Mouse (Mus musculus) monocyte, adult 59 days (primary cell): ENCODE data around the gene Zfp260. TPM values are rescaled to one million over a fixed set of nuclear protein-coding genes. Genes with fewer than 3 reads are reported as not detected.

Experiments used
- total RNA-seq, 2 experiments: library from RNA; stranded (reverse); gene quantifications; one replicate each; pipeline ENCODE4 v1.2.4; 2023

Zfp260 gene
- total RNA-seq, result 10 to 100 TPM; 14.7 to 16.2 TPM

GRCm38 (mm10) chr7:30094646-30095429 is at the start of gene Zfp260:
TSS of gene Zfp260 (plus strand) at chr7:30094777.

GRCm38 (mm10) chr7:30050882-30051548 is 43.6 kb upstream of the Zfp260 start, which contains the start of gene Zfp14:
TSS of gene Zfp14 (minus strand) at chr7:30051380.

DNA sequence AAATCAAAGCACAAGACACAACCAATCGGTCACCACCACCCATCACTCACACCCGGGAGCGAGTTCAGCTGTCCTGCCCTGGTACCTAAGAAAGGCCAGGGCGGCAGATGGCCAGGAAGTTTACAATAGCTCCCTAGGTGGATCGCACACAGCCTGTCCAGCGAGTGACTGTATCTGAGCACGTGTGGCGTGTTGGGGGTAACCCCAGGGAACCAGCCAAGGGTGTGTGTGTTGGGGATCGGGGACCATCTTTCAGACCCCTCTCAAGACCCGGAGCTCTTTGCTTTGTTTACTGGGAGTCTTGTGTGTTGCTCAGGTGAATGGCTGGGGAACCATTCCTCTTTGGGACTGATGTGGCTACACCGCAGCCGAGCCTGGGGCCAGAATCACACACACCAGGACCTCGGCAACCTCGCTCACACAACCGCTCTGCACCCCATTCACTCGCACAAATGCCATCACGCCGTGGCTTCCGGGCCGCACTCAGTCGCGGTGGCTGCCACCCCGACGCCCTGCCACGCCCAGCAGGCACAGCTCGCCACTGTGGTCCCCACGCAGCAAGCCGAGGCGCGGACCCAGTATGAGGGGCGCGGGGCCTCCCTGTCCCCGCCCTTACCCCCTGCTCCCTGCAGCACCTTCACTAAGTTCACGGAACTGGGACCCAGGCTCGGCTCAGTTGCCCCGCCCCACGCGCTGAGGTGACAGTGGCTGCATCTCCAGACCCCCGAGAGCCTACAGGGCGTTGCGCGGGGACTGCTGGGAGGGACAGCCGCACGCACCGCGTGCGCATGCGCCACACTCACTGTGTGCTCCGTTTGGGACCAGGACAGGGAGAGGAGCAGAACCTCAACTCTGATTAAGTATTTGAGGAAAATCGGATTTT is 22.2 kb upstream of the Zfp260 start, which contains the start of gene Zfp82:
Gene Zfp82 (minus strand): TSS at position 755 of the 883 bp plus-strand sequence.

DNA sequence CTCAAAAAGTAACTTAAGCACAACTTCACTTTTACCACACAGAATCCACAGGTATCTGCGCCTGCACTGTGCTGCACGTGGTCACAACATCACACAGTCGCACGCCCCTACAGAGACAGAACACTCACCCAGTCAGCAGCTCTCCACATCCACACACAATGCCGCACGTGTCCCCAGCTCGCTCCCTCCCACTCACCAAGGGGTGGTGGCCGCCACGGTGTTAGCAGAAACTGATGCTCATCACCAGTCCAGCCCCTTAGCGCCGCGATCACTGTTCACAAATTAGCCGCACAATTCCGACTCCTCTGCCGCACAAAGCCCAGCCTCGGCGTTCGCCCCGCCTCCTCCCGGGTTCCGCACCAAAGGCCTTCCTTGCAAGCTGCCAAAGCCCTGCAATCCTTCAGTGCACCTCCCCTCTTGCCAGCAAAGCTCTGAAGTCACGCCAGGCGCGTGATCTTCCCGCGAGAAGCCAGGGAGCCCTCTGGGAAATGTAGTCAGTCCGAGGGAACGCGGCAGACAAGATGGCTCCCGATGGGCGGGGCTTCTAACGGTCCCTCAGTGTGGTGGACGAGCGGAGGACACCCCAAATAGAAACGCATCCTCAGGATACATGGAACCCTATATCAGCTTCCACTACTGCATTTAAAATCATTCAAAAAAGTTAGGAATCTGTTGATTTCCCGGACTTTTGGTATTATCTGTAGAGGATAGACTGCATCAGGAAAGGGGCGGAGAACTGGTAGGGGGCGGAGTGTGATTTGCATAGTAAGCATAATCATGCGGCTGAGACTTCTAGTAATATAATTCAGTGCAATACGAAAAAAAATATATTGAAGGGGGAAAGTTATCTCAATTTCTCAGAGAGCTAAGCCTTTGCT is 4.2 kb upstream of the Zfp260 start, which contains the start of the genes Gm26920 and Zfp566:
Gene Gm26920 (minus strand): TSS at position 319 of the 878 bp plus-strand sequence.
Gene Zfp566 (minus strand): TSS at position 436 of the 878 bp plus-strand sequence.

DNA sequence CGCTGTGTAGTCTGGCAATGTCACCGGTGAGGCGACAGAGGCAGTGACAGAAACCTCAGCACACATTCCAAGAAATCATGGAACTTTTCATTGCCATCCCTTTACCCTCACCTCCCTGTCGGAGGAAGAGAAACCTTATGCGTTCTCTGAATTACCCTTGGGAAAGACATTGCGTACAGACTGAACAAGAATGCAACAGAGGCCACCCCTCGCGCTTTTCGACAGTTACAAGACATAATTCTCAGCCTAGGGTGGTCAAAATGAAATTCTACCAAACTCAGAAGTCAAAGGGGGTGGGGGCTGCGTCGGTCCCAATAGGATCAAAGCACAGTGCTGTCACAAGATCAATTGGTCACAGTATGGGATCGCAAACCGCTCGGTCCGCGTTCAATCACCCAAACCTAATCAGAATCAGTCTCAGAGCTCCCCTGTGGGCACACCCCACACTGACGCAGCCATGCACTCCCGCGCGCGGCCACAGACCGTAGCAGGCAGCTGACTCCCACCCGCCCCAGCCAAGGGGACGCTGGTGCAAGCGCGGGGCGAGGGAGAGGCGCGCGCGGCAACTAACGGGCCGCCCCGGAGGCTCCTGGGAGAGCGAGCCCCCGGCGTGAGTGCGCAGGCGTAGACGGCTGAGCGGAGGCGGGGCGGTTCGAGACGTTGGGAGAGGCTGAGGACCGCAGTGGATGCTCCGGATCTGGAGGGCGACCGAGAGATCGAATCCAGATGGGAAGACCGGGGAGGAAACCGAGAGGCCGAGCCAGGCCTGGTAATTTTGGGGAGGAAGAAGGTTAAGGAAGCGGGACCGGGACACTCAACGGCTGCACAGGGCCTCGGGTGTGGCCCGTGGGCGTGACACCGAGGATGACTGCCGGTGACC is 27.0 kb downstream of the Zfp260 start, which contains the start of gene Zfp382:
Gene Zfp382 (plus strand): TSS at position 635 of the 880 bp plus-strand sequence.

Other genes starting within 250 kb of the Zfp260 start
- 1 to 10 TPM; 1.2 to 1.9 TPM for gene Zfp940, start 241.1 kb upstream of the Zfp260 start, total RNA-seq
- 1 to 10 TPM; 3.5 to 3.7 TPM for gene Zfp420, start 234.8 kb upstream of the Zfp260 start, total RNA-seq
- 1 to 10 TPM; 2.3 to 3.7 TPM for gene Zfp27, start 188.2 kb upstream of the Zfp260 start, total RNA-seq
- gene Zfp383, start 186.6 kb upstream of the Zfp260 start, total RNA-seq, result 1 to 10 TPM; 1.6 to 2.3 TPM
- gene Zfp74, start 140.7 kb upstream of the Zfp260 start, total RNA-seq, result 1 to 10 TPM; 4.8 to 7.2 TPM
- gene Zfp568, start 110.8 kb upstream of the Zfp260 start, total RNA-seq, result 10 to 100 TPM; 14.3 to 16.7 TPM
- 1 to 10 TPM in 1 of 2 experiments, under 1 TPM in 1; 0.61 to 2.1 TPM for gene Zfp14, start 43.4 kb upstream of the Zfp260 start, total RNA-seq
- 1 to 10 TPM in 1 of 2 experiments, under 1 TPM in 1; 0.82 to 1.2 TPM for gene Zfp82, start 21.9 kb upstream of the Zfp260 start, total RNA-seq
- not detected for gene Gm26920, start 4.4 kb upstream of the Zfp260 start, total RNA-seq
- 1 to 10 TPM; 2.5 to 3.2 TPM for gene Zfp566, start 4.2 kb upstream of the Zfp260 start, total RNA-seq
- 1 to 10 TPM; 2.7 to 5.0 TPM for gene Zfp382, start 27.2 kb downstream of the Zfp260 start, total RNA-seq
- gene Zfp146, start 75.0 kb downstream of the Zfp260 start, total RNA-seq, result 10 to 100 TPM; 23.9 to 24.1 TPM
- 1 to 10 TPM in 1 of 2 experiments, not detected in 1; 1.5 TPM for gene Cox7a1, start 89.4 kb downstream of the Zfp260 start, total RNA-seq
- 100 to 1,000 TPM; 298 to 315 TPM for gene Capns1, start 104.0 kb downstream of the Zfp260 start, total RNA-seq
- 10 to 100 TPM; 47.9 to 57.5 TPM for gene Polr2i, start 137.2 kb downstream of the Zfp260 start, total RNA-seq
- 10 to 100 TPM; 39.7 to 59.4 TPM for gene Tbcb, start 137.5 kb downstream of the Zfp260 start, total RNA-seq
- gene Ovol3, start 140.9 kb downstream of the Zfp260 start, total RNA-seq, result not detected
- 1 to 10 TPM in 1 of 2 experiments, under 1 TPM in 1; 0.73 to 2.0 TPM for gene Thap8, start 185.3 kb downstream of the Zfp260 start, total RNA-seq
- 10 to 100 TPM; 16.7 to 20.0 TPM for gene Wdr62, start 185.6 kb downstream of the Zfp260 start, total RNA-seq
- gene Clip3, start 197.0 kb downstream of the Zfp260 start, total RNA-seq, result under 1 TPM in 1 of 2 experiments, not detected in 1; 0.21 TPM
- gene Alkbh6, start 213.9 kb downstream of the Zfp260 start, total RNA-seq, result 10 to 100 TPM; 30.8 to 31.4 TPM
- 1 to 10 TPM; 1.9 to 3.4 TPM for gene Syne4, start 220.0 kb downstream of the Zfp260 start, total RNA-seq
- 1 to 10 TPM; 3.8 to 4.6 TPM for gene E130208F15Rik, start 227.0 kb downstream of the Zfp260 start, total RNA-seq
- gene Sdhaf1, start 229.1 kb downstream of the Zfp260 start, total RNA-seq, result 10 to 100 TPM; 15.3 to 15.4 TPM